Mouse (Mus musculus) kidney, embryonic 16.5 days (tissue): ENCODE data around the gene Fer. TPM values are rescaled to one million over a fixed set of nuclear protein-coding genes. Genes with fewer than 3 reads are reported as not detected.

Experiments
- ATAC-seq: fragments of 200-750 bp; cut with Nextera tagmentation; 2 replicates; pipeline ENCODE4 v1.8.0; 2017; ENCODE audit warnings: moderate TSS enrichment; ENCODE audit not compliant: low FRiP score, low TSS enrichment
- H3K27ac ChIP-seq: fragments of 300-500 bp; sonication (generic); 2 replicates; pipeline ENCODE4 v1.5.1; 2014; ENCODE audit warnings: low read length
- H3K27me3 ChIP-seq: fragments of 300-500 bp; sonication (generic); 2 replicates; pipeline ENCODE4 v1.6.1; 2014; ENCODE audit warnings: low read length, control low read depth, mixed read lengths; ENCODE audit not compliant: insufficient read depth
- H3K36me3 ChIP-seq: fragments of 300-500 bp; sonication (generic); 2 replicates; pipeline ENCODE4 v1.6.1; 2014; ENCODE audit warnings: low read length, control low read depth, mixed read lengths; ENCODE audit not compliant: insufficient read depth
- H3K4me1 ChIP-seq: fragments of 300-500 bp; sonication (generic); 2 replicates; pipeline ENCODE4 v1.6.1; 2014; ENCODE audit warnings: low read length, control low read depth, mixed read lengths; ENCODE audit not compliant: insufficient read depth
- H3K4me2 ChIP-seq: fragments of 300-500 bp; sonication (generic); replicated peaks from 2 replicates; pipeline ENCODE4 v1.6.1; 2014; ENCODE audit warnings: low read depth, low read length
- H3K4me3 ChIP-seq: fragments of 300-500 bp; sonication (generic); 2 replicates; pipeline ENCODE4 v1.5.1; 2014; ENCODE audit warnings: mild to moderate bottlenecking, low read length
- H3K9ac ChIP-seq: fragments of 300-500 bp; sonication (generic); replicated peaks from 2 replicates; pipeline ENCODE4 v1.6.1; 2014; ENCODE audit warnings: low read length
- H3K9me3 ChIP-seq: fragments of 300-500 bp; sonication (generic); 2 replicates; pipeline ENCODE4 v1.6.1; 2016; ENCODE audit warnings: low read length, control low read depth
- WGBS: fragments of 180-500 bp; shearing (Covaris S2); extraction: QIAGEN DNeasy Blood & Tissue Kit; methylation state at CpG from one replicate; pipeline ENCODE4 v1.1.7; 2014; 5-methylcytosine and 5-hydroxymethylcytosine counted together
- polyA plus RNA-seq: library from polyadenylated mRNA; unstranded; fragments of >200 nt; fragmentation: Nextera tagmentation; extraction: Ambion mirVana; gene quantifications from 2 replicates; pipeline ENCODE4 v1.2.1, GENCODE M21; 2015

The Fer gene
- polyA plus RNA-seq, 1 experiment from 2014 or later, result 35.1 TPM

DNA sequence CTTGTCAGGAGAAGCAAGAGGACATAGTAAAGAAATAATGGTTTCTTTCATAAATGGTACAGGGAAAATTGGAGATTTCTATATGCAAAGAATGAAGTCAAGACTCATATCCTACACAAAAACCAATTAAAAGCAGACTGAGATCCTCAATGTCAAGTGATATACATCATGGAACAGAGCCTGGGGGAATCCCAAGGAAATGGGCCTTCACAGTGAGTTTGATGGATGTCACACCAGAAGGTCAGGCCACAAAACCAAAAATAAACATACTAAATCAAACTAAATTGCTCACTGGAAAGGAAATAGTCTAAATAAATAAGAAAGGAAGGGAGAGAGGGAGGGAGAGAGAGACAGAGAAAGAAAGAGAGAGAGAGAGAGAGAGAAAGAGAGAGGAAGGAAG lies 178.9 kb downstream of the Fer start:
- no peak overlapping the region for H3K9ac ChIP-seq
- no peak for ATAC-seq
- no peak overlapping the region for H3K4me2 ChIP-seq
- H3K9me3 ChIP-seq, result no peaks in the 10 kb centered on the region
- no peak overlapping the region for H3K4me3 ChIP-seq
- no peaks in the 10 kb centered on the region for H3K4me1 ChIP-seq
- H3K36me3 ChIP-seq, result 0 out of 2 replicates have a peak, but pooled peaks cover 6% of the 10 kb centered on the region
- no peaks in the 10 kb centered on the region for H3K27me3 ChIP-seq
- no peak overlapping the region for H3K27ac ChIP-seq

DNA sequence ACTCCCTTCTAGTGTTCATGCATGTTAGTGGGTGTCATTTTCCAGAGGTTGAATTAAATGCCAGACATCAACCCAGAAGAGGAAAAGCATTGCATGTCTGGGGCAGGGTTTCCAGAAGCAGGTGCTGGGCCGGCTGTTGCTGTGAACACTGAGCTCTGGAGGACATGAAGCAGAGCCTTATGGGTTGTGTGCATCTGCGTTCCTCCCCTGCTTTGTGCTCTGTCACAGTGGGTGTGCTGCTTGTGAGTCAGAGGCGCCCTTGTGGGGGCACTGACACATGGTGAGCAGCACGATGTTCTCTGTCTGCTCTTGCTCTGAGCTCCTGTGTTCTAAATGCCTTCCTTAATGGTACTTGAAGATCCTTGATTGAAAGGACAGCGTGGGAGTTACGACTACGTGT lies 182.5 kb downstream of the Fer start:
- 68% methylated on average over 7 of the region's 7 CpGs for WGBS
- Histone ChIP-seq H3K4me2 (no peak overlapping the region), H3K4me3 (no peak overlapping the region), H3K9ac (no peak overlapping the region), H3K9me3 (no peaks in the 10 kb centered on the region), H3K27ac (no peak overlapping the region), H3K36me3 (no peaks in the 10 kb centered on the region), H3K27me3 (no peaks in the 10 kb centered on the region), H3K4me1 (no peaks in the 10 kb centered on the region)
- ATAC-seq, result no peak

DNA sequence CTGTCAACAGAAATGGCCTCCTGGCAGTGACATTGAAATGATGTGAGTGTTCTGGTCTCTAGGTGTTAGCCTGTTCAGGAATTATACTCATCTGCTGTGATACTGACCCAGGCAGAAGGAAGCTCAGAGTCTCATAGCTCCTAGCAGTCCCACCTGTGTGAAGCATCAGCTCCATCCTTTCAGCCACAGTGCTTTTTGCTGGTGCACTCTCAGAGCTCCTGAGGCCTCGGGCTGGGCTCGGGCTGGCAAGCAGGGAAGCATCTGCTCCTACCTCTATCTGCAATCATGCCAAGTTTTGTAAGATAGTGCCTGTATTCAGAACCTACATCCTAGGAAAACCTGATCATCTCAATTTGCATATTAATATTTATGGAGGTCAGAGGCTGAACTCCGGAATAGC lies 183.7 kb downstream of the Fer start:
- H3K4me2 ChIP-seq, result no peak overlapping the region
- no peaks in the 10 kb centered on the region for H3K27me3 ChIP-seq
- 88% methylated on average over 3 of the region's 3 CpGs for WGBS
- no peak overlapping the region for H3K27ac ChIP-seq
- no peaks in the 10 kb centered on the region for H3K9me3 ChIP-seq
- H3K9ac ChIP-seq, result no peak overlapping the region
- no peak overlapping the region for H3K4me3 ChIP-seq
- no peaks in the 10 kb centered on the region for H3K4me1 ChIP-seq
- ATAC-seq, result no peak
- no peaks in the 10 kb centered on the region for H3K36me3 ChIP-seq

DNA sequence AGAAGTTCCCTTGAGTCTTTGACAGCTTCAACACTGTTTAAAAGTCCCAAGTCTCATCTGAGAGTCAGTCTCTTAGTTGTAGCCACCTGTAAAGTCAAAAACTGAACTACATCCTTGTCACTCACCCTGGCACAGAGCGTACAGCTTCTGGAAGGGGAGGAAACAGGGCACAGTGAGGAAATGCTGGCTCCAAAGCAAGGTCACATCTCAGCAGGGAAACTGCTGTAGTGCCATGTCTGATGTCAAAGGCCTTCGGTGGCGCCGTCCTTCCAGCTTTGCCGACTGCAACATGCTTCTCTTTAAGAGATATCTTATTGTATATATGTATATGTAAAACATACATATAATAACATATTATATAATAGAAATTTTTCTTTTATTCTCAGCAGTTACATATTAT lies 188.0 kb downstream of the Fer start:
- Histone ChIP-seq H3K27ac (no peak overlapping the region), H3K4me2 (no peak overlapping the region), H3K9ac (no peak overlapping the region), H3K9me3 (no peaks in the 10 kb centered on the region), H3K27me3 (no peaks in the 10 kb centered on the region), H3K36me3 (no peaks in the 10 kb centered on the region), H3K4me3 (no peak overlapping the region), H3K4me1 (no peaks in the 10 kb centered on the region)
- ATAC-seq, result no peak
- WGBS, result 92% methylated on average over 5 of the region's 5 CpGs

DNA sequence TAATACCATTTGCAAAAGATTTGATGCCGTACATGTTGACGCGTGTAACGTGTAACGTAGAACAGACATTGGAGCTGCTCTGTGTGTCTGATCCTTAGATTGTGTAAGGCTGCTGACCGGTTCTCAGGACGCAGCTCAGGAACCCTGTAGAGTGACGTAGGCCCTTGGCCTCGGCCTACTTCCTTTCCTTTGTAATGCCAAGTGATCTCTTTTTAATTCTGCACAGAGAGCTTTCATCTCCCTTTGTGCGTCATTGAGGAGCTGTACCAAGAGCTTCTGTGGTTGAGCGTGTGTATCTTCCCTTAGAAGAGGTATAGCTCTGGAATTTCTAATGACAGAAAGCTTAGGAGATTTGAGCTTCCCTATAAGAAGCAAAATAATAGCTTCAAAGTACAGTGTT lies 190.8 kb downstream of the Fer start:
- WGBS, result 90% methylated on average over 11 of the region's 11 CpGs
- H3K36me3 ChIP-seq, result no peaks in the 10 kb centered on the region
- no peak overlapping the region for H3K9ac ChIP-seq
- no peaks in the 10 kb centered on the region for H3K27me3 ChIP-seq
- no peak for ATAC-seq
- no peak overlapping the region for H3K4me2 ChIP-seq
- no peaks in the 10 kb centered on the region for H3K9me3 ChIP-seq
- H3K27ac ChIP-seq, result no peak overlapping the region
- no peak overlapping the region for H3K4me3 ChIP-seq
- no peaks in the 10 kb centered on the region for H3K4me1 ChIP-seq

DNA sequence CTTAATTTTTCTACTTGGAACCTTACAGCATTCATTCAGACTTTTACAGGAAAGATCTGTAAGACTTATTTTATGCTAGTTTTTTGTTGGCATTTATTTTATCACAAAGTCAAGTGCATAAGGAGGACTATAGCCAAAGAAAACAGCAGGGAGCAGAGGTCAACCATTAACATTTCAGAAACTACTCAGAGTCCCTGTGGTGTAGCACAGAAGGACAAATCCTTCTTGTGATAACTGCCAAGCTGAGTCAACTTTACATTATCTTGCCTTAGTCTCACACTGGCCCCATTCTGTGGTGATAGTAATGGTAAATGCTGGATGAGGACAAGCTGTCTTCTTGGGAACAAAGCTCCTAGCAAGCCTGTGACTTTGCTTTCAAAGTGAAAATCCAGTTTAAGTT lies 197.7 kb downstream of the Fer start:
- Histone ChIP-seq H3K4me2 (no peak overlapping the region), H3K36me3 (no peaks in the 10 kb centered on the region), H3K27ac (no peak overlapping the region), H3K4me1 (no peaks in the 10 kb centered on the region), H3K27me3 (no peaks in the 10 kb centered on the region), H3K9me3 (no peaks in the 10 kb centered on the region), H3K4me3 (no peak overlapping the region), H3K9ac (no peak overlapping the region)
- peak; percentile 70; the same call in 1 of the 2 replicates for ATAC-seq

DNA sequence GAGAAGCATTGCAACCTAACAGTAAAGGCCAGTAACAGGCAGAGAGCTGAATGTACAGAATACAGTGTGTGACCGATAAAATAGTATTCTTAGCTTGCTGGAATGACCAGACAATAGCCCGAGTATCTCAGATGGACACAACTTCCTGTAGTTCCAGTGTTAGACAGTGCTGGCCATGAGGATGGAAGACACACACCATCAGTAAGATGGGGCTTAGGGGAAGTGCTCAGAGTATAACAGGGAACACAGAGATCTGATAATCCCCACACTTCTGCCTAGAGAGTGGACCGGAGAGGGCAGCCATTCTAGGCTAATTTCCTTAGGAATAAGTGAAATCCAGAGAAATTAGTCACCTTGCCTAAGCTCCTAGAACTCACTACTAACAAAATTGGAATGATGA lies 202.4 kb downstream of the Fer start:
- Histone ChIP-seq H3K9ac (no peak overlapping the region), H3K4me2 (no peak overlapping the region), H3K36me3 (no peaks in the 10 kb centered on the region), H3K4me3 (no peak overlapping the region), H3K27ac (no peak overlapping the region), H3K27me3 (no peaks in the 10 kb centered on the region), H3K4me1 (no peaks in the 10 kb centered on the region), H3K9me3 (no peaks in the 10 kb centered on the region)
- no peak for ATAC-seq
- WGBS, result 87% methylated on average over 3 of the region's 3 CpGs

DNA sequence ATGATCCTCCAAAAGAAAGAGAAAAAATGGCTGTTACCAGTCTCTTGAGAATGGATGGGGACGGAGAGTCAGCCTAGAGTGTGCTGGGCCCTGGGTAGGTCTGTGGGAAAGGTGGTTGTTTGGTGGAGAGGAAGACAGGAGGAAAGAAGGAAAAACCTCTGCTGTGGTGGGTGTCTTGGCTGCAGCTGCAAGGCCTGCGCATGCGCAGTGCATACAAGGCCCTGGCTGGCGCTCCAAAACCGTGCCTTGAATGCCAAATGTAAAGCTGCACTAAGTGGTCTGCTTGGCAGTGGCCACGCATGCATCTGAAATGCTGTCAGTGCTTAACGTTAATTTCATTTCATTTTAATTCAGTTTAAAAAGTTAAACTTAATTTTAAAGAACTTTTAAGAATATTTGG lies 214.5 kb downstream of the Fer start:
- peaks cover 4% of the 10 kb centered on the region; the same call in 1 of the 2 replicates for H3K36me3 ChIP-seq
- no peak overlapping the region for H3K4me2 ChIP-seq
- no peaks in the 10 kb centered on the region for H3K27me3 ChIP-seq
- H3K9ac ChIP-seq, result no peak overlapping the region
- no peaks in the 10 kb centered on the region for H3K9me3 ChIP-seq
- WGBS, result 92% methylated on average over 7 of the region's 7 CpGs
- H3K27ac ChIP-seq, result no peak overlapping the region
- no peak overlapping the region for H3K4me3 ChIP-seq
- H3K4me1 ChIP-seq, result no peaks in the 10 kb centered on the region
- ATAC-seq, result no peak

DNA sequence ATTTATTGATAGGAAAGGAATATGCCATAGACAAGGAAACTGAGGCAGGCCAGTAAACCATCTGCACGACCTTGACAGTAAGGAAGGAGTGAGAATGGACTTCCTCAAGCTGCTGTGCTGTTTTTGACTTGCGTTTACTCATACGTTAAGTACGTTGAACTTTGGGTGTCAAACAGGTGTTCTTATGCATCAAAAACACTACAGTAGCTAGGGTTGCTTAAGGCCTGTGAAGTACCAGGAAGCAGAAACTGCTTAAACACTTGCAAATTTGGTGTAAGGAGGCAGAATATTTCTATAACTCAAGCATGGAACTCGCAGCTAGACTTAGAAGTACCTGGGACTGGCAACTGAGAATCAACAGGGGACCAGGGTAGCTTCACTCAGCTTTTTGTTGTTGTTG lies 221.9 kb downstream of the Fer start:
- Histone ChIP-seq H3K36me3 (no peaks in the 10 kb centered on the region), H3K9ac (no peak overlapping the region), H3K4me1 (no peaks in the 10 kb centered on the region), H3K4me2 (no peak overlapping the region), H3K4me3 (no peak overlapping the region), H3K9me3 (no peaks in the 10 kb centered on the region), H3K27me3 (no peaks in the 10 kb centered on the region), H3K27ac (no peak overlapping the region)
- no peak for ATAC-seq
- WGBS, result 89% methylated on average over 5 of the region's 5 CpGs

DNA sequence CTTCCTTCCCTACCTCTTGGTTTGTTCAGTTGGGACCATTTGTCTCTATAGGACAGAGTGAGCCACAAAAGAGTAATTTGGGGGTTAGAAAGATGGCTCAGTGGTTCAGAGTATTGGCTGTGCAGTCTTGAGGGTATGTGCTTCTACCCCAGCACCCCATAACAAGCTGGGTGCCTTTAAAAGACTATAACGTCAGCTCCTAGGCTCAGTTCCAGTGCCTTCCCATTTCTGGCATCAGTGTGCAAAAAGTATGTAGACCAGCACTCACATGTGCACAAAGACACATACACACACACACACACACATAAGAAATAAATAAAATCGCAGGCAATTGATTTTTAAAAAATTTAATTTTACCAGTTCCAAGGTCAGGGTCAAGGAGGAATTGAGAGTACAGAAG lies 222.6 kb downstream of the Fer start:
- Histone ChIP-seq H3K27me3 (no peaks in the 10 kb centered on the region), H3K4me3 (no peak overlapping the region), H3K27ac (no peak overlapping the region), H3K4me1 (no peaks in the 10 kb centered on the region), H3K9me3 (no peaks in the 10 kb centered on the region), H3K4me2 (no peak overlapping the region), H3K36me3 (no peaks in the 10 kb centered on the region), H3K9ac (no peak overlapping the region)
- no peak for ATAC-seq
- WGBS, result 88% methylated on average over 2 of the region's 2 CpGs
